Mouse (Mus musculus) bone marrow macrophage, adult 2 months (primary cell): Measurements from ENCODE around the gene Mad1l1.

ENCODE experiments used
- CTCF ChIP-seq: IDR thresholded peaks from 2 replicates; pipeline ENCODE4 v1.5.1; 2012; ENCODE audit warnings: low read depth, mild to moderate bottlenecking, low read length, moderate library complexity
- POLR2A ChIP-seq: IDR thresholded peaks from 2 replicates; pipeline ENCODE4 v1.6.1; 2012; ENCODE audit warnings: mild to moderate bottlenecking, low read depth, low read length, borderline replicate concordance

DNA sequence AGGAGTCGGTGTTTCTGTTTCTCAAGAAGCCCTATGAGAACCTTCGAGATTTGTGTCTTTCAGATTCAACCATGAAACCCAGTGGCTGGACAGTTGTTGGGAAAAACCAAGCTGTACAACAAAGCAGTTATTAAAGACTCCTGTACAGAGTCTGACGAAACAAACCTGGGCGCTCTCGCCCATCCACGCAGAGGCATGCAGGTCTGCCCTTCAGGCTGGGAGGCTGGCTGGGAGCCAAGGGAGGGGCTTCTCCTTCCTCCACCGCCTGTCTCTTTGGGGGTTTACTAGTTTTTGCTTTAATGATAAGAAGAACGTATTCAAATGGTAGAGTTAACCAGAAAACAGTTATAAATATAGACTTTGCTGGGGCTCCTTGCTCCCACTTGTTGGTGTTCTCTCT lies 314.5 kb downstream of the Mad1l1 start:
- no peak for TF ChIP-seq CTCF
- no peak for TF ChIP-seq POLR2A
